Mouse (Mus musculus): Measurements from ENCODE around the gene Cd300ld. TPM values are rescaled to one million over a fixed set of nuclear protein-coding genes. Genes with fewer than 3 reads are reported as not detected.
"Not testable (repeated sequence)": the region's sequence is repeated elsewhere in the genome, so short reads cannot be mapped to it uniquely, and the experiment has no call there.

Gene Cd300ld
- total RNA-seq (2012; rRNA removed) (0.17 and 0.25 TPM in 2 replicates), total RNA-seq (2014; rRNA removed) (0.16 and 0.26 TPM in 2 replicates), polyA plus RNA-seq (2012; ENCODE audit: insufficient read length, low read depth) (0.25 and 0.50 TPM in 2 replicates)

- in situ Hi-C loops (cut with MboI; ENCODE audit: low pct_ligation_motif_present, low pct_unique_long_range_greater_than_20kb, low sequenced_read_pairs) (no loop called here), dilution Hi-C loops (cut with MboI; ENCODE audit: extremely low pct_ligation_motif_present, extremely low pct_unique_long_range_greater_than_20kb, low sequenced_read_pairs) (no loop called here)
- Histone ChIP-seq H3K79me2 (replicated peaks; ENCODE audit: control insufficient read depth, extremely low read depth, insufficient read depth, poor library complexity, severe bottlenecking) (no peaks in the 10 kb centered on the region), H3K4me1 (ENCODE audit: control insufficient read depth in 1 of 2, insufficient read depth in 2 of 2) (peaks cover 3 to 4% of the 10 kb centered on the region in 2 experiments; a peak in 3 of 4 replicates), H3K4me2 (ENCODE audit: insufficient read depth, low read depth, poor library complexity, severe bottlenecking) (no peak within 1 kb of the TSS), H3K9ac (ENCODE audit: insufficient read depth, low read depth) (no peak within 1 kb of the TSS), H3K27ac (ENCODE audit: insufficient read depth, low read depth) (no peak within 1 kb of the TSS), H3K9me3 (replicated peaks; ENCODE audit: low read length) (peaks cover 6% of the 10 kb centered on the region), H3K36me3 (replicated peaks in 1 of 2; ENCODE audit: control insufficient read depth in 1 of 2, insufficient read depth in 1 of 2, low read length in 1 of 2) (no peaks in the 10 kb centered on the region), H3K4me3 (replicated peaks in 1 of 3; ENCODE audit: low read depth in 2 of 3, low read length in 2 of 3, poor library complexity in 1 of 3) (no peak within 1 kb of the TSS), H3K27me3 (replicated peaks) (peaks cover 62% of the 10 kb centered on the region)
- peak; percentile 14 for DNase-seq (ENCODE audit: extremely low read depth)
- TF ChIP-seq KAT2A (IDR thresholded peaks at IDR 0.05; ENCODE audit: insufficient replicate concordance, low read length) (no peak), CTCF (conservative IDR thresholded peaks at IDR 0.05 in 1 of 2, IDR thresholded peaks at IDR 0.05 in 1 of 2; ENCODE audit: low read depth in 2 of 2, low read length in 2 of 2) (no peak), ZNF384 (IDR thresholded peaks at IDR 0.05; ENCODE audit: low read depth, low read length) (no peak), ZC3H11A (IDR thresholded peaks at IDR 0.05; ENCODE audit: low read depth, low read length) (no peak), USF1 (IDR thresholded peaks at IDR 0.05; ENCODE audit: low read depth, low read length) (no peak), E2F4 (IDR thresholded peaks at IDR 0.05; ENCODE audit: insufficient replicate concordance, low read depth, low read length) (no peak), IRF4 (IDR thresholded peaks at IDR 0.05; ENCODE audit: low read depth, low read length) (no peak), ZMIZ1 (IDR thresholded peaks at IDR 0.05; ENCODE audit: low read depth, low read length) (no peak), JUN (IDR thresholded peaks at IDR 0.05; ENCODE audit: insufficient read depth, low read depth, low read length) (no peak)
Observed at GRCm38 (mm10) chr11:114989793-114990192, at the start of gene Cd300ld. Cd300ld (minus strand) TSS chr11:114989922.

- dilution Hi-C loops (cut with MboI; ENCODE audit: extremely low pct_ligation_motif_present, extremely low pct_unique_long_range_greater_than_20kb, low sequenced_read_pairs); H3K9me3 ChIP-seq (replicated peaks; ENCODE audit: low read length); H3K27ac ChIP-seq (ENCODE audit: insufficient read depth, low read depth); H3K4me1 ChIP-seq (ENCODE audit: control insufficient read depth in 1 of 2, insufficient read depth in 2 of 2); H3K27me3 ChIP-seq (replicated peaks); DNase-seq (ENCODE audit: extremely low read depth); H3K36me3 ChIP-seq (replicated peaks in 1 of 2; ENCODE audit: control insufficient read depth in 1 of 2, insufficient read depth in 1 of 2, low read length in 1 of 2); H3K9ac ChIP-seq (ENCODE audit: insufficient read depth, low read depth); H3K4me3 ChIP-seq (replicated peaks in 1 of 3; ENCODE audit: low read depth in 2 of 3, low read length in 2 of 3, poor library complexity in 1 of 3); H3K79me2 ChIP-seq (replicated peaks; ENCODE audit: control insufficient read depth, extremely low read depth, insufficient read depth, poor library complexity, severe bottlenecking); in situ Hi-C loops (cut with MboI; ENCODE audit: low pct_ligation_motif_present, low pct_unique_long_range_greater_than_20kb, low sequenced_read_pairs); H3K4me2 ChIP-seq (ENCODE audit: insufficient read depth, low read depth, poor library complexity, severe bottlenecking): not testable (repeated sequence)
Observed at GRCm38 (mm10) chr11:115037669-115038068, 47.9 kb upstream of the Cd300ld start, which contains the start of gene Cd300ld5. Cd300ld5 (minus strand) TSS chr11:115037769.

GRCm38 (mm10) chr11:115026912-115027311, 37.2 kb upstream of the Cd300ld start, which contains the start of gene Cd300ld4:
Cd300ld4 (minus strand) TSS chr11:115027012.
- H3K36me3 ChIP-seq (replicated peaks in 1 of 2; ENCODE audit: control insufficient read depth in 1 of 2, insufficient read depth in 1 of 2, low read length in 1 of 2); in situ Hi-C loops (cut with MboI; ENCODE audit: low pct_ligation_motif_present, low pct_unique_long_range_greater_than_20kb, low sequenced_read_pairs); H3K9me3 ChIP-seq (replicated peaks; ENCODE audit: low read length); H3K4me1 ChIP-seq (ENCODE audit: control insufficient read depth in 1 of 2, insufficient read depth in 2 of 2); H3K4me2 ChIP-seq (ENCODE audit: insufficient read depth, low read depth, poor library complexity, severe bottlenecking); H3K79me2 ChIP-seq (replicated peaks; ENCODE audit: control insufficient read depth, extremely low read depth, insufficient read depth, poor library complexity, severe bottlenecking); DNase-seq (ENCODE audit: extremely low read depth); H3K9ac ChIP-seq (ENCODE audit: insufficient read depth, low read depth); H3K4me3 ChIP-seq (replicated peaks in 1 of 3; ENCODE audit: low read depth in 2 of 3, low read length in 2 of 3, poor library complexity in 1 of 3); dilution Hi-C loops (cut with MboI; ENCODE audit: extremely low pct_ligation_motif_present, extremely low pct_unique_long_range_greater_than_20kb, low sequenced_read_pairs); H3K27ac ChIP-seq (ENCODE audit: insufficient read depth, low read depth); H3K27me3 ChIP-seq (replicated peaks): not testable (repeated sequence)

- H3K4me1 ChIP-seq (ENCODE audit: control insufficient read depth in 1 of 2, insufficient read depth in 2 of 2); H3K27ac ChIP-seq (ENCODE audit: insufficient read depth, low read depth); H3K9ac ChIP-seq (ENCODE audit: insufficient read depth, low read depth); H3K4me2 ChIP-seq (ENCODE audit: insufficient read depth, low read depth, poor library complexity, severe bottlenecking); DNase-seq (ENCODE audit: extremely low read depth); H3K79me2 ChIP-seq (replicated peaks; ENCODE audit: control insufficient read depth, extremely low read depth, insufficient read depth, poor library complexity, severe bottlenecking); H3K36me3 ChIP-seq (replicated peaks in 1 of 2; ENCODE audit: control insufficient read depth in 1 of 2, insufficient read depth in 1 of 2, low read length in 1 of 2); dilution Hi-C loops (cut with MboI; ENCODE audit: extremely low pct_ligation_motif_present, extremely low pct_unique_long_range_greater_than_20kb, low sequenced_read_pairs); H3K9me3 ChIP-seq (replicated peaks; ENCODE audit: low read length); H3K27me3 ChIP-seq (replicated peaks); H3K4me3 ChIP-seq (replicated peaks in 1 of 3; ENCODE audit: low read depth in 2 of 3, low read length in 2 of 3, poor library complexity in 1 of 3); in situ Hi-C loops (cut with MboI; ENCODE audit: low pct_ligation_motif_present, low pct_unique_long_range_greater_than_20kb, low sequenced_read_pairs): not testable (repeated sequence)
Observed at GRCm38 (mm10) chr11:115016093-115016492, 26.4 kb upstream of the Cd300ld start, which contains the start of gene Cd300ld2. Cd300ld2 (minus strand) TSS chr11:115016193.
